Mouse (Mus musculus): ENCODE measurements around the gene Olfr410.

The Olfr410 gene

DNA sequence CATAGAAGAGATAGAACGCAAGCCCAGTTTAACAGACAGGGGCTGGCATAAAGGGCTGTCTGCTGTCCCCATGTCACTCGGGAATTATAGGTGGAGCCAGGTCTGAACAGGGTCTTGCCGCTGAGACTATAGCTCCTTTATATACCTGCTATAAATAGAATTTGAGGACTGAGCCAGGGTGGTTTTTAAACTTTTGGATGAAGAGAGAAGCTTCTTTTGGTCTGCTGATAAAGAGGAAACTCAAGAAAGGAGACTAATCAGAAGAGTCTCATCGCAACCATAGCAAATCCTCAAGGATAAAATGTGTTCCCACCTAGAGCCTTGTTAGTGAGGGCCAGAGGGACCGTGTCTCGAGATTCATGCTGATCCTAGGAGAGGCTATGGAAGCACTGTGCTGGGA is at the start of gene Olfr410:
Gene Olfr410 (minus strand): TSS at position 101 of the 400 bp plus-strand sequence.
- DNase-seq (ENCODE audit: extremely low spot score, low read depth, low spot score) = no peak

DNA sequence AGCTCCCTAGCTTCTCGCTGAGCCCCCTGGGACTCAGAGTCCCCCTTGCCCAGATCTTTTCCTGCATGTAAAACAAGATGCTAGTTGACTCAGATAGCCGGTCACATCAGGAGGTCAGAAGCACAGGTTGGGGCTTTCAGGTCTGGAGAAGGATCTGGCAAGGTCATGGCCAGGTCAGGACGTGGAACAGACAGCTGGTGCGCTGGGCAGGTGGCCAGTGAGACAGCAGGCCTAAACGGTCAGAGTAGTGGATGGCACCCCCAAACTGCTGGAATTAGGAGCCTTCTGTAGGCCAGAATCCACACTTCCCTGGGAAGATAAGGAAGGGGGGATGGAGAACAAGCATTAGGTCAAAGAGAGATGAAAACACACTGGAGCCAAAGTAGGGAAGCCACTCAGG is 49.4 kb upstream of the Olfr410 start:
- no peak for DNase-seq (ENCODE audit: extremely low spot score, low read depth, low spot score)

DNA sequence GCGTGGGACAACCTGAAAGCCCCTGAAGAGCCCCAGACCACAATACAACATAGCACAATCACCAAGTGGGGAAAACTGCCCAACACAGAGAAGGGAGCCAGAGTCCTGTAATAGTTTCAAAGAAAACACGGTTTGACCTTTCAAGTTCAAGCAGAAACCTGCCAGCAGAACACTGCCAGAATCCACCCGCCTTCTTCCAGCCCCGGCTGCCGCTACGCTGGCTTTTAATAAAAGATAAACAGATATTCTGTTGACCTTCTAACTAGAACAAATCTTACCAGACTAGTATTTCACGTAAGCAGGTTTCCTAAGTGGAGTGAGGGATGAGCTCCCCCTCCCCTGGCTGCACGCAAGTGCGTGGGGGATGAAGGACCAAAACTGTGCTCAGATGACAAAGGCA is 47.8 kb upstream of the Olfr410 start:
- no peak for DNase-seq (ENCODE audit: extremely low spot score, low read depth, low spot score)

DNA sequence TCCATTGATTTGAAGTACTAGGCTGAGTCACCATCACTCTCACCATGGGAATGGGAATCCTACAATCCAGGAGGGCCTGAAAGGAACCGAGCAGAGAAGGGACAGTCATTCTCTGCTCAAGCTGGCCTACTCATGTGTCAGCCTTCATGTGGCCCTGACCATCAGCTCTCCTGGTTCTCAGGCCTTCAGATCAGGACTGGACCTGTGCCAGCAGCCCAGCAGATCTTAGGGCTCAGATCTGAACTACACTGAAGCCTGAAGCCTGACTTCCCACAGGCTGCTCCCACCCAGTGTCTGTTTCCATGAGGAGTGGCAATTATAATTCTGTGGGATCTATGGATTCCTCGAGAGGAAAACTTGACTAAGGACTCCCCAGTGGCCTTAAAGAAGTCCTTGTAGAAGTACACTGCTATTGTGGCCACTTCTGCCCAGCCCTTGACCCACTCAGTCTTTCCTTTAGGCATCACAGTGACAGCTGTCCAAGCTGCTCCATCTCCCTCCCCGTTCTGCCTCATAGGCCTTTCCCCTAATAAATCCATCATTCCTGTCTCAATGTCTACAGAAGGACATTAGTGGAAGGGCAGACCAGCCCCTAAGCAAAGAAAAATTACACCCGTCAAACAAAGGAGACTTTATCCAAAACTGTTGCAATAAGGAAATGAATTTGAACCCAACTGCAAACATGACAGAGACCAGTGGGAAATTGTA is 41.5 kb upstream of the Olfr410 start:
- no peak for DNase-seq (ENCODE audit: extremely low spot score, low read depth, low spot score)

DNA sequence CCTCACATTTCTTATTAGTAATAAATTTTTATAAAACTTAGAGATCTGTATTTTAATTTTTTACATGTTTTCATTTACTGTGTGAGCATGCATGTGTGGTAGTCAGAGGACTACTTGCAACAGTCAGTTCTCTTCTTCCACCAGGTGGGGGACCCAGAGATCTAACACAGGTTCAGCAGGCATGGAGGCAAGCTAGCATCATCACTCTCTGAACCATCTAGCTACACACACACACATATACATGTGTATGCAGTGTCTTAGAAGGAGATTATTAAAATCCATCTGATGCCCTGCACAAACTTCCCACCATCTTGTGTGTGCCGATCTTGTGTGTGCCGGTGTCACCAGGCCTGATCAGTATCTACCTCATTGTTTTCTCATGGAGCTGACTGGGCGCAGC is 39.0 kb upstream of the Olfr410 start:
- peak; percentile 20 for DNase-seq (ENCODE audit: extremely low spot score, low read depth, low spot score)

DNA sequence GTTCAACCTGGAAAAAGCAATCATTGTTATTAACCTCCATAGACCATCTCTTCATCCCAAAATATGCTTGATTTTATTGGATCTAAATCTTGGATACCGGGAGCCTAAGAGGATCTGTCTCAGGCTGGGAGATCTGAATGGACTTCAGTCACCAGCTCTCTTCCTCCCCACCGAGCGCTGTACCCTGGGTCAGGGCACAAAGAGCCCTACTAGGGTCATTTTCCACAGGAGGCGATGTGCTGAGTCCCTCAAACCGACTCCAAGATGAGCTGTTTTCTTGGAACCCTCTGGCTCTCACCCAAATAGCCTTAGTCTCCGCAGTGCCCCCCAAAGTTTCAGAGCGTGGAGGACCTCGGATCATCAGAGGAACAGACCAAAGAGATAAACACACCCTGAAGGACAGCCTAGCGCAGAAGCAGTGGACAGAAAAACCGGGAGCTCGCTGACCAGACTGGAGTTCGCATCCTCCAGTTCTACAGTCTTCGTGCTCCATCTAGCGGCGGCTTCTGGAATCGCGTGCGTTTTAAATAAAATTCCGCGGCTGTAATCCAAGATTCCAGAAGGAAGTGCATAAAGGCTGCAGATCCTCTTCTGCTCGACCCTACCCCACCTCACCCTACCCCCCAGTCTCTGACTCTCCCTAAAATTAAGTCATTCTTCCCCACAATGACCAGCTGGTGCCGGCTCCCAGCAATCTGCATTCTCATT is 33.7 kb upstream of the Olfr410 start:
- peak; percentile 66 for DNase-seq (ENCODE audit: extremely low spot score, low read depth, low spot score)

DNA sequence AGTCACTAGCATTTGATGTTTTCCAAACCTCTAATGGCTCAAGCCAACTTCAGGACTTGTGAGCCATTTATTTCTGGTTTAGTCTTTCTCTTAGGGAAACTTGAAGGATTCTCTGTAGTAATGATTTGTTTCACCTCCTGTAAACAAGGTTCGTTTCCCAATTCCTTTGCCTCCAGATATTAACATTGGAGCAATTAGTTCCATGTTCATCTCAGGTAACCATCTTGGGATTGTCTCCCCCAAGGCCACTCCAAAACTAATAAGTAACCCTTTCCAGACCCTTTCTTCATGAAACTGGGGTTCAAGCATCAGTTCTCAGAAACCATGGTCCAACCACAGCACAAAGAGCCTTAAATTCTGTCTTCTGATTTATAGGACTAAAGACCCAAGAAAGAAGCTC is 23.9 kb upstream of the Olfr410 start, which contains the start of gene Olfr412:
Gene Olfr412 (plus strand): TSS at position 301 of the 400 bp plus-strand sequence.
- DNase-seq (ENCODE audit: extremely low spot score, low read depth, low spot score) = no peak

DNA sequence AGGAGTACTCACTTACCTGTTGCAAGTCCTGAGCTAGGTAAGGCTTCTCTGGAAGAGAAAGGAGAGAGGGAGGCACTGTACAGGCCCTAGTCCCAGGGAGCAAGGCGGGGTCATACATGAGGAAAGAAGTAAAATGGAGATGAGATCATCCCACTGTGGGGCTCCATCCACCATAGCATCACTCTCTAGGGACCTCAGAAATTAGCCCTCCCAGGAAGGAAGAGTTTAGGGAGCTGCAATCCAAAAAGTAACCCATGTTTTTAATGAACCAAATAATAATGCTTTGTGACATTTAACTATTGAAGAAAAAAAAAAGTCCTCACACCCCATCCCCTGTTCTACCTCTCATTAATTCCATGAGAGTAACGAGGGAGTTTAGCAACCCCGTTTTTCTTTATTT is 14.7 kb upstream of the Olfr410 start, which contains the start of gene Olfr411:
Gene Olfr411 (minus strand): TSS at position 101 of the 400 bp plus-strand sequence.
- no peak for DNase-seq (ENCODE audit: extremely low spot score, low read depth, low spot score)

DNA sequence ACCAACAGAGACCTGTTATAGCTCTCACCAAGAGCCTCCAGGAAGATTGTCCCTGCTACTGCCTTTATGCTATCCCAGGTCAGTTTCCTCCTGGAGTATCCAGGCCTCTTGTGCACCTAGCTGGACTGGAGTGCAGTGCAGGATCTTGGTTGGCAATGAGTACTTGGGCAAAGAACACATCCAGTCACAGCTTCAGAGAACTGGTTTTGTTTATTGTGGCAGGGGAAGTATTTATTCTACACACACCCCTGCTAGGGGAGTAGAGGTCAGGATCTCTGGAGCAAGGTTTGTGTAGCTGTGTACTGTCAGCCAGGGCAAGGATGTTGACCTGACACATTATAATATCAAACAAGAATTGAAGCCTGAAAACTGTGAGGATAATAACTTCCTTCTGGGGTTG is 9.1 kb downstream of the Olfr410 start:
- DNase-seq (ENCODE audit: extremely low spot score, low read depth, low spot score) = no peak

DNA sequence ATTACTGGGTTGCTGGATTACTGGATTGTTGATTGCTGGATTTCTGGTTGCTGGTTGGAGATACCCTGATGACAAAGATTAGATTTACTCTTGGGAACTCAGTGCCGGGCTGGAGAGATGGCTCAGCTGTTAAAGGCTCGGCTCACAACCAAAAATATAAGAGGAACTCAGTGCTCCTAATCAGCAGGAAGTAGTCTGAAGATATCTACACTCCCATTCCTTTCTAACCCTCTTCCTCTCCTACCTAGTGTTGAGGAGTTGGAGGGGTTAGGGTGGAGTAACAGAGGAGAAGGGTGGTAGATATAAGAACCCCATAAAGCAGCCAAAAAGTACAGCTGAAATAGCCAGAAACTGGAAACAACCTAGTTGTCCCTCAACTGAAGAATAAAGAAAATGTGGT is 11.8 kb downstream of the Olfr410 start:
- DNase-seq (ENCODE audit: extremely low spot score, low read depth, low spot score) = no peak

DNA sequence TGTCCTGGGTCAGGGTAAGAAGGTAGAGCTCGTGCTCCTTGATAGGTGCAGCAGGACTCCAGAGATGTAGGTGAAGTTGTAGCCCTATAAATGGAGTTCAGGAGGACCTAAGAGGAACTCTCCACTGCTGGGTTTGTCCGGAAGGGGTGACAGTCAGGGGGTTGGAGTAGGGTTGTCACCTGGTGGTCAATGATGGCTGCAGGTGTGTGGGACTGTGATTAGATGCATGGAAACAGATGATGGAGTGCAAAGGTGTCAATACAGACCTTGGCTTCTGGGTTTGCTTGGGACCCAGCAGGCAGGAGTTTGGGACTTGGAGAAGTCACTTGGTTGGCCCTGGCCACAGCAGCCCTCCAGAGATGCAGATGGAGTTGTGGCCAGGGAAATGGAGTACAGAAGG is 50.6 kb downstream of the Olfr410 start:
- DNase-seq (ENCODE audit: extremely low spot score, low read depth, low spot score) = no peak

DNA sequence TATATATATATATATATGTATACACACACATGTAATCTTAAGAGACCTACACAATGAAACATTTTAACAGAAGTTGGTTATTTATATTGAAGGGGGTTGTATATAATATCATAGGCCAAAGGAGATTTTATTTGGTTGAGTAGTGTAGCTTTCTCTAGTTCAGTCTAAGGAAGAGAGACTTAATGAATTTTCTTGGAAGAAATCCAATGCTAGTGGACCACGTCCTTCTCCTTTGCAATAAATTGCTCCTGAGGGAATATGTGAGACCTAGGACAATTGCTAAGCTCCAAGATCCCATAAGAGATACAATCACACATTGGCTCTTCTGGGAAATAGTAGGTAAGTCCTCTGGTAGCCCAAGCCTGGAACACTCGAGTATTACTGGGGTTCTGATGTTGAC is 54.4 kb downstream of the Olfr410 start, which contains the start of gene Olfr59:
Gene Olfr59 (plus strand): TSS at position 301 of the 400 bp plus-strand sequence.
- DNase-seq (ENCODE audit: extremely low spot score, low read depth, low spot score) = no peak
